Mouse (Mus musculus) neutrophil, adult 5-6 weeks (primary cell): ENCODE data around the gene Polr2c. TPM values are rescaled to one million over a fixed set of nuclear protein-coding genes. Genes with fewer than 3 reads are reported as not detected.

Source experiments
- ATAC-seq: fragments of 151-379, 151-347 bp; 2 replicates; pipeline ENCODE4 v1.8.0; 2017; ENCODE audit warnings: mild to moderate bottlenecking, moderate TSS enrichment; ENCODE audit not compliant: insufficient number of reproducible peaks, poor library complexity, low FRiP score, severe bottlenecking; ENCODE audit errors: extremely low read depth
- total RNA-seq: library from RNA; stranded (forward); fragments of 200-1000 nt; gene quantifications from 2 replicates; pipeline ENCODE4 v1.2.3, GENCODE M21; 2017

The Polr2c gene
- total RNA-seq, 1 experiment from 2014 or later: 38.9 TPM

GRCm38 (mm10) chr8:94872576-94872975, 15.3 kb downstream of the Polr2c start:
- ATAC-seq: no peak

- ATAC-seq: peak; percentile 43
Observed at GRCm38 (mm10) chr8:94874358-94874757, 17.1 kb downstream of the Polr2c start.

- no peak for ATAC-seq
Observed at GRCm38 (mm10) chr8:94875096-94875870, 18.0 kb downstream of the Polr2c start.

- ATAC-seq: no peak
Observed at GRCm38 (mm10) chr8:94875871-94876150, 18.6 kb downstream of the Polr2c start.

- ATAC-seq: peak; percentile 41
Observed at GRCm38 (mm10) chr8:94876197-94876730, 19.0 kb downstream of the Polr2c start, which contains the start of gene Dok4. Gene Dok4, minus strand, starts transcription at chr8:94876330.

- no peak for ATAC-seq
Observed at GRCm38 (mm10) chr8:94876820-94877219, 19.6 kb downstream of the Polr2c start.

GRCm38 (mm10) chr8:94880742-94881141, 23.5 kb downstream of the Polr2c start:
- no peak for ATAC-seq

GRCm38 (mm10) chr8:94888383-94889036, 31.3 kb downstream of the Polr2c start:
- ATAC-seq: no peak

GRCm38 (mm10) chr8:94892917-94893316, 35.7 kb downstream of the Polr2c start:
- no peak for ATAC-seq

GRCm38 (mm10) chr8:94899262-94899661, 42.0 kb downstream of the Polr2c start:
- no peak for ATAC-seq

- no peak for ATAC-seq
Observed at GRCm38 (mm10) chr8:94900617-94901016, 43.4 kb downstream of the Polr2c start.

- no peak for ATAC-seq
Observed at GRCm38 (mm10) chr8:94901031-94901430, 43.8 kb downstream of the Polr2c start.

GRCm38 (mm10) chr8:94903709-94904108, 46.5 kb downstream of the Polr2c start:
- no peak for ATAC-seq

GRCm38 (mm10) chr8:94904450-94905175, 47.4 kb downstream of the Polr2c start:
- no peak for ATAC-seq

- no peak for ATAC-seq
Observed at GRCm38 (mm10) chr8:94907591-94908300, 50.5 kb downstream of the Polr2c start.

- ATAC-seq: peak; percentile 47; the same call in 1 of the 2 replicates
Observed at GRCm38 (mm10) chr8:94908847-94909246, 51.6 kb downstream of the Polr2c start.

- ATAC-seq: no peak
Observed at GRCm38 (mm10) chr8:94913061-94913660, 55.9 kb downstream of the Polr2c start.

- ATAC-seq: no peak
Observed at GRCm38 (mm10) chr8:94914256-94914655, 57.0 kb downstream of the Polr2c start.

- no peak for ATAC-seq
Observed at GRCm38 (mm10) chr8:94914701-94915101, 57.5 kb downstream of the Polr2c start.
